Mouse (Mus musculus) embryonic facial prominence, embryonic 15.5 days (tissue): ENCODE measurements at regions not wholly inside any gene's neighbourhood (a gene's known extent, or its start where the extent isn't known, plus 50 kb on each side); places are given as distances from the start of the nearest gene placed in this dataset.

Experiments
- ATAC-seq: fragments of 200-750 bp; cut with Nextera tagmentation; 2 replicates; pipeline ENCODE4 v1.8.0; 2017; ENCODE audit warnings: low read depth, moderate TSS enrichment; ENCODE audit not compliant: insufficient number of reproducible peaks, low FRiP score, low TSS enrichment
- H3K27ac ChIP-seq: fragments of 300-500 bp; sonication (generic); replicated peaks from 2 replicates; pipeline ENCODE4 v1.5.1; 2015; ENCODE audit warnings: mild to moderate bottlenecking, inconsistent platforms
- H3K27me3 ChIP-seq: fragments of 300-500 bp; sonication (generic); 2 replicates; pipeline ENCODE4 v1.6.1; 2015; ENCODE audit warnings: inconsistent platforms
- H3K36me3 ChIP-seq: fragments of 300-500 bp; sonication (generic); 2 replicates; pipeline ENCODE4 v1.6.1; 2015; ENCODE audit warnings: mild to moderate bottlenecking, inconsistent platforms
- H3K4me1 ChIP-seq: fragments of 300-500 bp; sonication (generic); 2 replicates; pipeline ENCODE4 v1.6.1; 2015; ENCODE audit warnings: inconsistent platforms
- H3K4me2 ChIP-seq: fragments of 300-500 bp; sonication (generic); replicated peaks from 2 replicates; pipeline ENCODE4 v1.6.1; 2015; ENCODE audit warnings: mild to moderate bottlenecking, inconsistent platforms
- H3K4me3 ChIP-seq: fragments of 300-500 bp; sonication (generic); replicated peaks from 2 replicates; pipeline ENCODE4 v1.5.1; 2015; ENCODE audit warnings: mild to moderate bottlenecking, inconsistent platforms
- H3K9ac ChIP-seq: fragments of 300-500 bp; sonication (generic); 2 replicates; pipeline ENCODE4 v1.6.1; 2015; ENCODE audit warnings: inconsistent platforms
- H3K9me3 ChIP-seq: fragments of 300-500 bp; sonication (generic); replicated peaks from 2 replicates; pipeline ENCODE4 v1.6.1; 2016; ENCODE audit warnings: inconsistent platforms
- WGBS: fragments of 180-500 bp; shearing (Covaris S2); methylation state at CpG from one replicate; pipeline ENCODE4 v1.1.7; 2015; 5-methylcytosine and 5-hydroxymethylcytosine counted together

DNA sequence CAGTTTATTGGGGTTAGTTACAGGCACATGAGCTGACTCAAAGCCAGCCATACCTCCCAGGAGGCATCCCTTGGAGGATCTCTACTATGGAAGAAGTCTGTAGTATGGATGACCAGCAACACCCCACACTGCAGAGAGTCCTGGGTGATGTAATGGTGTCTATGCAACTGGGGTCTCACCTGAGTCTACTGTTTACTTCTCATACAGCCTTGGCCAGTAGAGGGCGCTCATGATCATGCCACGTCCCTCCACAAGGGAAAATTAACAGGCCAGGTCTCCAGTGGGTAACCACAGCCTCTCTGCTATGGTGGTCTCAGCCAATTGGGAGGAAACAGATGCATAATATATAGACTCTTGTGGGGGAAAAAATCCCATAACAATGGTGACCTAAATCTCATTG lies 111.7 kb downstream of the Cdh26 start:
- no peak overlapping the region for H3K9ac ChIP-seq
- no peaks in the 10 kb centered on the region for H3K4me1 ChIP-seq
- no peak overlapping the region for H3K4me2 ChIP-seq
- no peaks in the 10 kb centered on the region for H3K9me3 ChIP-seq
- H3K4me3 ChIP-seq = no peak overlapping the region
- WGBS = 19% methylated on average over 2 of the region's 2 CpGs
- H3K27me3 ChIP-seq = peaks cover 7% of the 10 kb centered on the region
- no peak for ATAC-seq
- H3K27ac ChIP-seq = no peak overlapping the region
- no peaks in the 10 kb centered on the region for H3K36me3 ChIP-seq

DNA sequence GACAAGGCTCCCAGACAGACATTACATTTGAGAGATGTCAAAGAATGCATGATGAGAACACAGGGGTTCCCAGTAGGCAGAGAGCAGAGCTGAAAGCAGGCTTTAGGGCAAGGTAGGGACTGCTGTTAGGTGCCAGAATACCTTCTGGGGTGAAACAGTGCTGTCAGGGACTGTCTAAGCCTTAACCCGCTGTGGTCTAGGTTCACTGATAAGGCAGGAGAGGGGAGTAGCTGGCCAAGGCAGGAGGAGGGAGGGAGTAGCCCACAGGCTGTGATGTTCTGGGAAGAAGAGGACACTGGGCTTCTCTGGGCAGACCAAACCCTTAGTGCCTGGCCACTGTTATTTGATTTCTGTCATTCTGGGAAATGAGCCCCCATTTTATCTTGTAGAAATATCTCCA lies 114.1 kb downstream of the Cdh26 start:
- Histone ChIP-seq H3K27me3 (peaks cover 3% of the 10 kb centered on the region; the same call in 1 of the 2 replicates), H3K4me3 (no peak overlapping the region), H3K36me3 (no peaks in the 10 kb centered on the region), H3K4me1 (no peaks in the 10 kb centered on the region), H3K9me3 (no peaks in the 10 kb centered on the region), H3K9ac (no peak overlapping the region), H3K4me2 (no peak overlapping the region), H3K27ac (no peak overlapping the region)
- WGBS = 60% methylated on average over 1 of the region's 1 CpGs
- no peak for ATAC-seq

DNA sequence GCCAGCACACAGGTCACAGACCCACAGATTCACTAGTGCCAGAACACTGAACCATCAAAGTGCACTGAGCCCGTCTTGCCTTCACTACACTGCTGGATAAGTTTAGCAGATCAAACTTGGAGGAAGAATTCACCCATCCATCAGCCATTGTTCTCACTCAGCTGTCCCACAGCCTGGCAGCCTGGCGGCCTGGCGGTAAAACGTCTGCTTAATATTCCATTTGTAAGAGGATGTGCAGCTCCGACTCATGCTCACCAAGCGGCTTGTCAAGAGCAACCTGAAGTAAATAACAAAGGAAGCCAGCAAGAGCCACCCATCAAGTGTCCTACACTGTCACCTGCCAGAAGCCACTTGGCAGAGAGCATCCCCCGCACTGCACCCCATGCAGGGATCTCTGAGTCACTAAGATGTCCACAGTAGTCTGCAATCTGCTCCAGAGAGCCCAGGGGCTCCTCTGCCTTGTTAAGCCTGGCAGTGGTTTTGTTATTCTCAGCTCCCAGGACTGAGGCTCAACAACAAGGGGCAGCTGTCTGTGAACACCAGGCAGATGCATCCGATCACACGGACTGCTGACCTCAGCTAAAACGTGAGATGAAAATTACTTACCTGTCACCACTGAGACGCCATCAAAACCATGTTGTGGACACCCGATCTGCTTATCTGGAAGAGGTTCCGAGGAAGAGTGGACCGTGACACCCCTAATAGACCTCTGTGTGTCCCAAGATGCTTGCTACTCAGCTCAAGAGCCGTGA lies 115.4 kb downstream of the Cdh26 start:
- Histone ChIP-seq H3K9ac (no peak overlapping the region), H3K27me3 (peaks cover 3% of the 10 kb centered on the region; the same call in 1 of the 2 replicates), H3K36me3 (no peaks in the 10 kb centered on the region), H3K4me3 (no peak overlapping the region), H3K4me2 (no peak overlapping the region), H3K4me1 (no peaks in the 10 kb centered on the region), H3K9me3 (no peaks in the 10 kb centered on the region), H3K27ac (no peak overlapping the region)
- ATAC-seq = no peak
- WGBS = 76% methylated on average over 15 of the region's 15 CpGs

GRCm38 (mm10) chr2:178546353-178546720 lies 116.0 kb downstream of the Cdh26 start:
- no peak for ATAC-seq
- Histone ChIP-seq H3K4me2 (no peak overlapping the region), H3K9me3 (no peaks in the 10 kb centered on the region), H3K4me3 (no peak overlapping the region), H3K4me1 (no peaks in the 10 kb centered on the region), H3K27ac (no peak overlapping the region), H3K27me3 (peaks cover 3% of the 10 kb centered on the region; the same call in 1 of the 2 replicates), H3K9ac (no peak overlapping the region), H3K36me3 (no peaks in the 10 kb centered on the region)
- 75% methylated on average over 3 of the region's 3 CpGs for WGBS

DNA sequence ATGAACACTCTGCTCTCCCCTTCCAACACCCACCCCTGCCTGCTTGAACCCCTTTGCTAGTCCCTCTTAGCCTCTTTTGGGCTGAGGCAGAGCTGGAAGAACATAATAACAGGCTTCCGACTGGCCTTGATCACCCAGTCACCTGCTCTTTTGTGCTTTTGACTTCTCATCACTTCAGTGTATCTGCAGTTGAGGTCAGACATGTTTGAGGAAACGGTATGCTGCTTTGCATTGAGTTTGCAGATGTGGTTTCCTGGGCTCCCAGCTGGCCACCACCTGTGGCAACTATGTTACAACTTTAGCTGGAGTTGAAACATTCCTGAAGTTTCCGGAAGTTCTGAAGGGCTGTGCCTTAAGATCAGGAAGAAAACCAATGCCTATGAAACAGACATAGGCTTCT lies 116.6 kb downstream of the Cdh26 start:
- Histone ChIP-seq H3K27ac (no peak overlapping the region), H3K9ac (no peak overlapping the region), H3K4me2 (no peak overlapping the region), H3K4me3 (no peak overlapping the region), H3K27me3 (peaks cover 3% of the 10 kb centered on the region; the same call in 1 of the 2 replicates), H3K9me3 (no peaks in the 10 kb centered on the region), H3K36me3 (no peaks in the 10 kb centered on the region), H3K4me1 (no peaks in the 10 kb centered on the region)
- WGBS = 41% methylated on average over 3 of the region's 3 CpGs
- ATAC-seq = no peak

DNA sequence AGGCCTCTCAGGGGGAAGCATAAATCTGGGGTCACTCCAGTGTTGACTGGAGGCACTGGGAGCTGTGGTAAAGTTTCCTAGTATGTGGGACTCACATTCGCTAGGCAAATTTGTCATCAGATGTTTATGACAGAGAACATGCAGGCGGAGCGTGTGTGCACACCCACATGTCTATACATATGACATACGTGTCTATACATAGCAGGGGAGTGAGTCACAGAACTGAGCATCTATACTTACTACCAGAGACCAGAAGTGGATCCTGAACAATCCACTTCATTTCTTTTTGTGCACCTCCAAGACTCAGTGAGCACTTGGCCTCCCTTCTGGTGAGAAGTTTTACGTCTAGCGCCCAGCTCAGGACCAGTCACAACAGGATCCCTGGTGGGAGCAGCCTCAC lies 118.6 kb downstream of the Cdh26 start:
- H3K4me3 ChIP-seq = no peak overlapping the region
- no peaks in the 10 kb centered on the region for H3K4me1 ChIP-seq
- no peak overlapping the region for H3K27ac ChIP-seq
- H3K4me2 ChIP-seq = no peak overlapping the region
- peaks cover 3% of the 10 kb centered on the region; the same call in 1 of the 2 replicates for H3K27me3 ChIP-seq
- no peak for ATAC-seq
- H3K9me3 ChIP-seq = no peaks in the 10 kb centered on the region
- H3K9ac ChIP-seq = no peak overlapping the region
- H3K36me3 ChIP-seq = no peaks in the 10 kb centered on the region
- 78% methylated on average over 6 of the region's 6 CpGs for WGBS

GRCm38 (mm10) chr2:178553736-178554135 lies 123.4 kb downstream of the Cdh26 start:
- 0 out of 2 replicates have a peak, but pooled peaks cover 4% of the 10 kb centered on the region for H3K4me1 ChIP-seq
- H3K4me2 ChIP-seq = no peak overlapping the region
- 77% methylated on average over 4 of the region's 4 CpGs for WGBS
- H3K9ac ChIP-seq = no peak overlapping the region
- no peaks in the 10 kb centered on the region for H3K36me3 ChIP-seq
- no peaks in the 10 kb centered on the region for H3K27me3 ChIP-seq
- no peak for ATAC-seq
- H3K9me3 ChIP-seq = no peaks in the 10 kb centered on the region
- no peak overlapping the region for H3K4me3 ChIP-seq
- no peak overlapping the region for H3K27ac ChIP-seq

DNA sequence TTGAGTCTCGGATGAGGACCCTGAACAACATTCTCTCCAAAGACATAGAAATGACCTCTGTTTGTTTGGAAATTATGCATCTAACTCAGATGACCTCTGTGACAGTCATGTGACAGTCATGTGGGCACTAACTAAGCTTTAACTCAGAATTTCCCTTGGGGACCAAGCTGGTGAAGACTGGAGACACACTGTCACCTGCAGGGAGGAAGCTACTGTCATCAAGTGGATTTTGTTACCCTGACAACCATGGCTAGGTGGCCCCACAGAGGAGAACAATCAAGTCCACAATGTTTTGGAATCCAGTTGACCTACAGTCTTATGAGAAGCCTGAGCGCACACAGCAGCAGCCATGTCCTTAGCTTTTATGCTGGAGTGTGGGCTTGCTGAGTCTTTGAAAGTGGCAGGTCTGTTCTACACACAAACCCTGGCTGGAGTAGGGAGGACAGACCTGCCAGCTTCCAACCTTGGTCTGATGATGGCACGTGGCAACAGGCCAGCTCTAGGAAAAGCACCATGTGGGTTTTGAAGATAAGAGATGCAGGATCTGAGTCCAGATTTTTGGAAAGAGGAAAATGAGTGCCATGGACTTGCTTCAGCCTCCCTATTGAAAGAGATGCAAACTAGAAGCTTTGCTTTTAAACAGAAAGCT lies 125.5 kb downstream of the Cdh26 start:
- H3K9me3 ChIP-seq = no peaks in the 10 kb centered on the region
- WGBS = 87% methylated on average over 3 of the region's 3 CpGs
- H3K4me3 ChIP-seq = no peak overlapping the region
- H3K27me3 ChIP-seq = no peaks in the 10 kb centered on the region
- H3K36me3 ChIP-seq = no peaks in the 10 kb centered on the region
- H3K4me1 ChIP-seq = 0 out of 2 replicates have a peak, but pooled peaks cover 4% of the 10 kb centered on the region
- H3K27ac ChIP-seq = no peak overlapping the region
- no peak overlapping the region for H3K9ac ChIP-seq
- no peak overlapping the region for H3K4me2 ChIP-seq
- ATAC-seq = no peak

DNA sequence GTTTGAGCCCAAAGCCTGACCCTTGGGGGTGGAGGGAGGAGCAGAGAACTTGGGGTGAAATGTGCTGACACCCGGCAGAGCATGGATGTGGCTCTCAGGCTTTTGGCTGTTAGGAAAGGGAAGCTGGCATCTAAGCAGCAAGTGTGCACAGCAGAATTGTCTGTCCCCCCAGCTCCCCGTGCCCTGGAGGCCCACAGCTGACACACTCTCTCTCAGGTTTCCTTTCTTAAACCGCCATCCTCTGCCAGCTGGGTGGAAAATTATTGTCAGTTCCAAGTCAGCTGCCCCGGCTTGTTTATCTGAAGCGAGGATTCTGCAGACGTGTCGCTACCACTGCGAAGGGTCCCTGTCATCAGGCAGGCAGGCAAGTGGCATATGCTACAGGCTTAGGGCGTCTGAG lies 127.6 kb downstream of the Cdh26 start:
- 0 out of 2 replicates have a peak, but pooled peaks cover 4% of the 10 kb centered on the region for H3K4me1 ChIP-seq
- H3K27ac ChIP-seq = no peak overlapping the region
- H3K27me3 ChIP-seq = no peaks in the 10 kb centered on the region
- no peak overlapping the region for H3K4me3 ChIP-seq
- no peaks in the 10 kb centered on the region for H3K36me3 ChIP-seq
- H3K9me3 ChIP-seq = no peaks in the 10 kb centered on the region
- no peak overlapping the region for H3K4me2 ChIP-seq
- ATAC-seq = no peak
- 32% methylated on average over 9 of the region's 9 CpGs for WGBS
- no peak overlapping the region for H3K9ac ChIP-seq

GRCm38 (mm10) chr2:178563287-178563686 lies 133.0 kb downstream of the Cdh26 start:
- H3K9me3 ChIP-seq = no peaks in the 10 kb centered on the region
- H3K9ac ChIP-seq = no peak overlapping the region
- H3K4me1 ChIP-seq = no peaks in the 10 kb centered on the region
- no peaks in the 10 kb centered on the region for H3K36me3 ChIP-seq
- H3K4me3 ChIP-seq = no peak overlapping the region
- H3K27ac ChIP-seq = no peak overlapping the region
- no peak overlapping the region for H3K4me2 ChIP-seq
- WGBS = 90% methylated on average over 7 of the region's 7 CpGs
- H3K27me3 ChIP-seq = no peaks in the 10 kb centered on the region
- ATAC-seq = no peak

DNA sequence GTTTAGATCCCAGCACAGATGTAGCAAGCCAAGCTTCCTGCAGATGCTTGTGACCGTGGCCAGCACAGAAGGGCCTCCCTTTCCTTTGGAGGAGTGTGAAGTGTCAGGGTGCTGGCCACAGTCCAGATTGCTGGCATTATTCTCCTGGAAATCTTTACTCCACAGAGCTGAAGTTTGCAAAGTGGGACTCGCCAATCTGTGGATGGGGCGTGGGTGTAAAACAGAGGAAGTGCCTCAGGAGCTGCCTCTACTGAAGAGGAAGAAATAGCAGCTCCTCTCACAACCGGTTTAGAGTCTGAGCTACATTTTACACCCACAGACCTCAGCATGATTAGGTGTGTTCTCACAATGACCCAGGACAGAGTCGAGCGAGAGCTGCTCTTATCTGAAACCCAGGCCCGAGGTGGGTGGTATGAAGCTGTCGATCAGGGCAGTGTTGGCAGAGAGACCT lies 135.1 kb downstream of the Cdh26 start:
- no peak overlapping the region for H3K9ac ChIP-seq
- H3K27me3 ChIP-seq = no peaks in the 10 kb centered on the region
- H3K9me3 ChIP-seq = no peaks in the 10 kb centered on the region
- no peaks in the 10 kb centered on the region for H3K4me1 ChIP-seq
- H3K36me3 ChIP-seq = no peaks in the 10 kb centered on the region
- WGBS = 63% methylated on average over 8 of the region's 8 CpGs
- no peak overlapping the region for H3K4me3 ChIP-seq
- H3K27ac ChIP-seq = no peak overlapping the region
- no peak for ATAC-seq
- H3K4me2 ChIP-seq = no peak overlapping the region
